Mouse (Mus musculus): ENCODE results near the gene Prss57.

DNA sequence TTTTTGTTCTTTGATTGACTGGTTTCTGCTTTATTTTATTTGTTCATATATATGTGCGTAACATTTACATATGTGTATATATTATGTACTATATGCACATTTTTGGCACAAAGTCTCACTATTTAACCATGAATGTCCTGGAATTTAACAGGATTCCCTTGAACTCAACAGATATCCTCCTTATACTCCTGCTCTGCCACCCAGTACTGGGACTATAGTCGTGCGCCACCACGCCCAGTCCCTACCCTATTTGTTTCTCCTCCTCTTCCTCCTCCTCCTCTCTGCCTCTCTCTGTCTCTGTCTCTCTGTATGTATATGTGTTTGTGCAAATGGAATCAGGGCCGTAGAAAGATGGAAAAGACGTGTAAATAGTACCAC is 44.0 kb downstream of the Prss57 start:
- TF ChIP-seq POLR2A (IDR thresholded peaks at IDR 0.05; ENCODE audit: control insufficient read depth, low read depth, low read length) (no peak), CTCF (IDR thresholded peaks at IDR 0.05; ENCODE audit: control insufficient read depth, insufficient read depth, insufficient replicate concordance, low read depth, low read length) (no peak)

Data from testis, adult 2 months (tissue).